Mouse (Mus musculus) ES-E14 (cell line): ENCODE measurements around the gene Tmem156. TPM values are rescaled to one million over a fixed set of nuclear protein-coding genes. Genes with fewer than 3 reads are reported as not detected.

Experiments used
- DNase-seq: peaks from one replicate; pipeline ENCODE4 v3.0.0-alpha.2; 2013; ENCODE audit warnings: low read depth, low spot score
- H3K27ac ChIP-seq: 2 replicates; pipeline ENCODE4 v1.5.1; 2012; ENCODE audit warnings: low read depth, mild to moderate bottlenecking, low read length, moderate library complexity, mixed read lengths; ENCODE audit not compliant: poor library complexity, insufficient read depth, severe bottlenecking
- H3K36me3 ChIP-seq: 2 replicates; pipeline ENCODE4 v1.6.1; 2012; ENCODE audit warnings: mild to moderate bottlenecking, low read length, moderate library complexity, mixed read lengths; ENCODE audit not compliant: control insufficient read depth, poor library complexity, insufficient read depth, severe bottlenecking
- H3K4me1 ChIP-seq, 2 experiments: fragments of 150-350 bp in 1 of 2; sonication (generic) in 1 of 2; 2 replicates each; pipeline ENCODE4 v1.6.1; 2012; ENCODE audit warnings: low read length in 2 of 2, mild to moderate bottlenecking in 1 of 2, mixed read lengths in 1 of 2; ENCODE audit not compliant: control insufficient read depth in 2 of 2, insufficient read depth in 2 of 2, poor library complexity in 1 of 2
- H3K4me3 ChIP-seq, 2 experiments: fragments of 150-350 bp in 1 of 2; sonication (generic) in 1 of 2; 2 replicates each; pipeline ENCODE4 v1.5.1; 2012; ENCODE audit warnings: low read length in 2 of 2, low read depth in 1 of 2, mild to moderate bottlenecking in 1 of 2, mixed read lengths in 1 of 2; ENCODE audit not compliant: insufficient read depth in 1 of 2, poor library complexity in 1 of 2, severe bottlenecking in 1 of 2
- H3K9ac ChIP-seq: 2 replicates; pipeline ENCODE4 v1.6.1; 2012; ENCODE audit warnings: low read depth, mild to moderate bottlenecking, low read length, mixed read lengths; ENCODE audit not compliant: poor library complexity, insufficient read depth, severe bottlenecking
- H3K9me3 ChIP-seq: fragments of 150-350 bp; sonication (generic); 2 replicates; pipeline ENCODE4 v1.6.1; 2012; ENCODE audit warnings: low read depth, mild to moderate bottlenecking, low read length; ENCODE audit not compliant: control insufficient read depth, insufficient read depth
- CHD2 ChIP-seq: IDR thresholded peaks from 2 replicates; pipeline ENCODE4 v1.6.1; 2014; ENCODE audit warnings: mild to moderate bottlenecking, low read depth, low read length, inconsistent platforms
- HCFC1 ChIP-seq: IDR thresholded peaks from 2 replicates; pipeline ENCODE4 v1.6.1; 2012; ENCODE audit warnings: low read length, inconsistent platforms, borderline replicate concordance; ENCODE audit not compliant: insufficient read depth
- MAFK ChIP-seq: IDR thresholded peaks from 2 replicates; pipeline ENCODE4 v1.6.1; 2014; ENCODE audit warnings: mild to moderate bottlenecking, low read depth, low read length, inconsistent platforms; ENCODE audit not compliant: insufficient read depth
- ZC3H11A ChIP-seq: IDR thresholded peaks from 2 replicates; pipeline ENCODE4 v1.6.1; 2012; ENCODE audit warnings: low read depth, mild to moderate bottlenecking, inconsistent platforms, low read length, borderline replicate concordance
- ZNF384 ChIP-seq: IDR thresholded peaks from 2 replicates; pipeline ENCODE4 v1.6.1; 2012; ENCODE audit warnings: low read depth, low read length, inconsistent platforms
- in situ Hi-C, 2 experiments: fragments of 600-800 bp; cut with MboI; formaldehyde crosslinking; loops; one replicate each; pipeline ENCODE4 v1.15.1; 2025; ENCODE audit warnings: low sequenced_read_pairs in 2 of 2, inconsistent platforms in 1 of 2; ENCODE audit not compliant: unreplicated experiment in 2 of 2
- total RNA-seq: library from RNA; depleted of rRNA; stranded (reverse); fragments of 300-350 nt; gene quantifications from 2 replicates; pipeline ENCODE4 v1.2.3, GENCODE M21; 2012

Gene Tmem156
- total RNA-seq, 1 experiment = 0.40 TPM

DNA sequence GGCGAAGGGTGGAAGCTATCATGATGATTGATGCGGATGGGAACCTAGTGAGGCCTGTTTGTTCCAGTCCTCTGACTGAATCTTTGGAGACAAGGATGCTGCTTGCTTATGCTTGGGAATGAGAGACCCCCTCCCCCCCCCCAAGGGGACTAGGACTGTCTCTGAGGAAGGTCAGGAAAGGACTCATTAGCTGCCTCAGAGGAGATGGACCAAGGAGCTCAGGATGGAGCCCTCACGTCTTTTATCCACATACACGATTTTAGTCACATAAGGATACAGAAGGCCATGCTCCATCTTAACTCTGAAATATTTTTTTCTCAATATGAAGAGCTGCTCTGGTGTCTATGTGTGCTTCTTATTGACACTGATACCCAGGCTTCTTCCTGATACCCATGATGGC is 29.7 kb downstream of the Tmem156 start:
- Histone ChIP-seq H3K9me3 (no peaks in the 10 kb centered on the region), H3K4me3 (no peak overlapping the region), H3K27ac (no peak overlapping the region), H3K9ac (no peak overlapping the region), H3K4me1 (peaks cover 9 to 11% of the 10 kb centered on the region in 2 experiments), H3K36me3 (no peaks in the 10 kb centered on the region)
- in situ Hi-C loops = no loop called here
- no peak for TF ChIP-seq HCFC1
- no peak for TF ChIP-seq CHD2
- TF ChIP-seq ZNF384 = no peak
- no peak for TF ChIP-seq MAFK
- TF ChIP-seq ZC3H11A = no peak
- DNase-seq = no peak

DNA sequence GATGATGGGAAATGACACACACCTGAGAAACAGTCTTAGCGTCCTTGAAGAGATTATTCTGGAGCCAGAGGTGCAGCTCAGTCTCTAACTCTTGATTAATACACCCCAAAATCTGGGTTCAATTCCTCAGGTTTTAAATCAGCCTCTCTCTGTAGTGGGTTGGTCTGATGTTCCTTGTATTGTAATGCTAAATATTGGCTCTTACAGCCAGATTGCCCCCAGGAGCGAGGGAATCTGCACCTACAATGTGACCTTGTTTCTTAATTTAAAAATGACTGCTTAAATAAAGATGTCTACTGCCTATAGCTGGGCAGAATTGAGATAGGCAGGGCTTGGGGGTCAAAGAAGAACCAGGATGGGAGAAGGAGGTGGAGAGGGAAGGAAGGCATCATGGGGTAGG is 32.1 kb downstream of the Tmem156 start:
- H3K4me1 ChIP-seq = peaks cover 11 to 14% of the 10 kb centered on the region in 2 experiments
- no peaks in the 10 kb centered on the region for H3K9me3 ChIP-seq
- H3K36me3 ChIP-seq = no peaks in the 10 kb centered on the region
- TF ChIP-seq MAFK (no peak), HCFC1 (no peak), CHD2 (no peak), ZC3H11A (no peak), ZNF384 (no peak)
- no peak for DNase-seq
- in situ Hi-C loops = no loop called here
- H3K4me3 ChIP-seq = no peak overlapping the region
- H3K27ac ChIP-seq = no peak overlapping the region
- no peak overlapping the region for H3K9ac ChIP-seq

DNA sequence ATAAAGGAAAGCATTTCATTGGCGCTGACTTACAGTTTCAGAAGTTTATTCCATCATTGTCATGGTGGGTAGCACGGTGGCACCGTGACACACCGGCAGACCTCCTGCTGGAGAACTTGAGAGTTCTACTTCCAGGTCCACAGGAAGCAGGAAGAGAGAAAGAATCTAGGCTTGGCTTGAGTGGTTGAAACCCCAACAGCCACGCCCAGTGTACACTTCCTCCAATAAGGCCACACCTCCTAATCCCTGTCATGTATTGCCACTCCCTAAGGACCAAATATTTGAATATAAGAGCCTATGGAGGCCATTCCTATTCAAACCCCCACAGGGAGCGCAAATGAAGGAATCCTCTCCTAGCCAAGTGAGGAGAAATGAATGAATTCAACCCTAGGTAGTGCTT is 34.3 kb downstream of the Tmem156 start:
- Histone ChIP-seq H3K4me3 (peak overlapping the region; percentile 49 to 71), H3K27ac (peak overlapping the region; percentile 47; the same call in 1 of the 2 replicates), H3K4me1 (peaks cover 11 to 14% of the 10 kb centered on the region in 2 experiments), H3K9me3 (no peaks in the 10 kb centered on the region), H3K9ac (no peak overlapping the region; the same call in 1 of the 2 replicates), H3K36me3 (no peaks in the 10 kb centered on the region)
- in situ Hi-C loops = no loop called here
- DNase-seq = peak; percentile 45
- no peak for TF ChIP-seq CHD2
- TF ChIP-seq ZNF384 = no peak
- TF ChIP-seq HCFC1 = no peak
- no peak for TF ChIP-seq ZC3H11A
- TF ChIP-seq MAFK = no peak

DNA sequence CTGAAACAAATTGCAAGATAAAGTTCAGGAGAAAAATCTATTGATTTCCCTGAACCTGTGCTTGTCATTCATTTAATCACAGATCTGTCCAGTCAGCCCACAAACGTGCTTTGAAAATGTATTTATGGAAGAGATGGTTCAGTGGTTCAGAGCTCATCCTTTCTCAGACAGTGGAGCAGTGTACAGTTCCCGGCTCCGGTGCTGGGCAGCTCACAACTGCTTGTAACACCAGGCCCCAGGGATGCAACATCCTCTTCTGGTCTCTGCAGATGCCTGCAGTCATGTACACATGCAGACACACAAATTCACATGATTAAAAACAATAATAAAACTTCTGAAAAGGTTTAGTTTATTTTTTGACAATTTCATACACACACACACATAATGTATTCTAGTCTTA is 40.4 kb downstream of the Tmem156 start:
- no peaks in the 10 kb centered on the region for H3K9me3 ChIP-seq
- H3K27ac ChIP-seq = no peak overlapping the region
- TF ChIP-seq HCFC1 = no peak
- no peak for TF ChIP-seq MAFK
- TF ChIP-seq ZC3H11A = no peak
- H3K9ac ChIP-seq = no peak overlapping the region
- in situ Hi-C loops = no loop called here
- H3K4me3 ChIP-seq = no peak overlapping the region
- DNase-seq = no peak
- no peaks in the 10 kb centered on the region for H3K36me3 ChIP-seq
- H3K4me1 ChIP-seq = peaks cover 0 to 8% of the 10 kb centered on the region in 2 experiments; a peak in 1 of 4 replicates

DNA sequence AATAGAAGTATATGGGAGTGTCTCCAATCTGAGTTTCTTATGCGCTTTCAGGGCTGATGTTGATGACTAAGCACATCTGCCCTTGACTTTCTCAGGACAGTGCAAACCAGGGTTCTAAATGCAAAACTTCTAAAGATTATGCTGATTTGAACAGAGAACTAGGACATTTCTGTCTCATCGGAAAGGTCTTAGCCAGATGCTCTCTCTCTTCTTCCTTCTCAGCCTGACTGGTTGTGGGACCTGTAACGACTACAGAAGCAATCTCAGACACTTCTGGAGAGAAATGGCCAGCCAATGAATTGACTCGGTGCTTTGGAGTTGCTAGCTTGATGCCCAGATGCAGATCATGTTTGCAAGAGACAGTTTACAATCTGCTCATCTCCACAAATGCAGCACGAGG is 42.1 kb downstream of the Tmem156 start:
- H3K4me1 ChIP-seq = peaks cover 0 to 8% of the 10 kb centered on the region in 2 experiments; a peak in 1 of 4 replicates
- in situ Hi-C loops = no loop called here
- H3K4me3 ChIP-seq = no peak overlapping the region
- TF ChIP-seq ZC3H11A = no peak
- peak; percentile 35; the same call in 1 of the 2 replicates for TF ChIP-seq MAFK
- no peak overlapping the region for H3K27ac ChIP-seq
- H3K36me3 ChIP-seq = no peaks in the 10 kb centered on the region
- no peaks in the 10 kb centered on the region for H3K9me3 ChIP-seq
- no peak for DNase-seq
- no peak overlapping the region for H3K9ac ChIP-seq
